Mouse (Mus musculus): ENCODE measurements around the gene Narf. TPM values are rescaled to one million over a fixed set of nuclear protein-coding genes. Genes with fewer than 3 reads are reported as not detected.

The Narf gene
- total RNA-seq, 2 experiments from 2014 or later, result 67.6 to 80.3 TPM

Other genes starting within 250 kb of the Narf start
- gene Csnk1d, start 245.9 kb upstream of the Narf start, total RNA-seq (2021), result 100 to 1,000 TPM; 112 to 119 TPM
- gene Cd7, start 197.8 kb upstream of the Narf start, total RNA-seq (2021), result not detected
- not detected for gene Sectm1b, start 173.7 kb upstream of the Narf start, total RNA-seq (2021)
- not detected for gene Sectm1a, start 156.0 kb upstream of the Narf start, total RNA-seq (2021)
- gene Tex19.2, start 118.6 kb upstream of the Narf start, total RNA-seq (2021), result not detected
- gene Tex19.1, start 91.1 kb upstream of the Narf start, total RNA-seq (2021), result not detected
- not detected for gene Uts2r, start 77.0 kb upstream of the Narf start, total RNA-seq (2021)
- 10 to 100 TPM; 41.0 to 42.7 TPM for gene Hexdc, start 32.8 kb upstream of the Narf start, total RNA-seq (2021)
- gene Ogfod3, start 32.5 kb upstream of the Narf start, total RNA-seq (2021), result 1 to 10 TPM; 7.4 to 9.2 TPM
- 10 to 100 TPM; 22.8 to 24.7 TPM for gene Cybc1, start 7.9 kb upstream of the Narf start, total RNA-seq (2021)
- gene Foxk2, start 22.7 kb downstream of the Narf start, total RNA-seq (2021), result 100 to 1,000 TPM; 118 to 121 TPM
- 10 to 100 TPM; 54.0 to 60.0 TPM for gene Wdr45b, start 117.2 kb downstream of the Narf start, total RNA-seq (2021)
- 10 to 100 TPM; 31.5 to 35.0 TPM for gene Rab40b, start 151.0 kb downstream of the Narf start, total RNA-seq (2021)
- 10 to 100 TPM; 21.7 to 21.9 TPM for gene Fn3krp, start 184.1 kb downstream of the Narf start, total RNA-seq (2021)
- gene Fn3k, start 197.7 kb downstream of the Narf start, total RNA-seq (2021), result 10 to 100 TPM; 16.0 to 19.0 TPM
- 10 to 100 TPM; 57.4 to 57.9 TPM for gene Tbcd, start 214.7 kb downstream of the Narf start, total RNA-seq (2021)